ENCODE assay signal across 10 mouse cellular contexts in the genomic region with DNA sequence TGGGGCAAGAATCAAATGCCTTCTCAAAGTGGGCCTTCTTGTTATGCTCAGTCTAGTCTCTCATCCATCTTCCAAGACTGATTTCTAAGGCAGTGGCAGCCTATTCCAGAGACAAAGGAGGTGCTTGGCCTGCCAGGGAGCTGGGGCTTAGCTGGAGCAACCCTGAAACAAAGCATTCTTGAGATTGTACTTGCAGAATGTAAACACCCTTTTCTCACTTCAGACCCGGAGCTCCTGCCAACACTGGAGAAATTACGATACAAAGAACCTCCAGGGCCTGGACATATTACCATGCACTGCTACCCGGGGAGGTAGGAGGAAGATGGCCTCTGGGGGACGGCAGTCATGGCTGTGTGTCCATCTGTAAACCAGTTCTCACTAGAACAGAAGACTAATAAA.
DNase-seq lines count a peak whose midpoint lies in the region; ATAC-seq and TF ChIP-seq lines count a peak whose summit lies in the region.
"Had no signal": no experiment of that assay in that cellular context is flagged by ENCODE, and none has a peak within 500 bp of the region (broad histone marks: within the 10 kb centered on the region; RNA-seq: fewer than 3 reads in every experiment).

No protein-coding gene starts in this region.

- H3K4me2 ChIP-seq in forebrain, embryonic 14.5 days (ENCODE audit: low read length): no peak overlapping the region
- no peak overlapping the region for H3K4me2 ChIP-seq in forebrain, embryonic 12.5 days
- no peak overlapping the region for H3K4me2 ChIP-seq in intestine, postnatal 0 days (replicated peaks; ENCODE audit: low read depth)

- no peaks in the 10 kb centered on the region for H3K9me3 ChIP-seq in forebrain, embryonic 14.5 days (replicated peaks; ENCODE audit: control insufficient read depth, low read length)
- H3K9me3 ChIP-seq in forebrain, embryonic 12.5 days: no peaks in the 10 kb centered on the region
- H3K9me3 ChIP-seq in intestine, postnatal 0 days (ENCODE audit: control insufficient read depth): no peaks in the 10 kb centered on the region
- H3K9me3 ChIP-seq: liver, embryonic 12.5 days had no signal

- peaks cover 8% of the 10 kb centered on the region; the same call in 1 of the 2 replicates for H3K4me1 ChIP-seq in forebrain, embryonic 14.5 days (ENCODE audit: control insufficient read depth, insufficient read depth, low read length)
- H3K4me1 ChIP-seq in forebrain, embryonic 12.5 days: peaks cover 16% of the 10 kb centered on the region
- H3K4me1 ChIP-seq in intestine, postnatal 0 days (replicated peaks; ENCODE audit: control insufficient read depth, insufficient read depth, low read length): peaks cover 8% of the 10 kb centered on the region; the same call in 1 of the 2 replicates
- H3K4me1 ChIP-seq in small intestine, adult 2 months (ENCODE audit: control insufficient read depth, insufficient read depth, insufficient read length, low read length): peaks cover 14% of the 10 kb centered on the region; the same call in 1 of the 2 replicates

- H3K36me3 ChIP-seq in forebrain, embryonic 14.5 days (ENCODE audit: control insufficient read depth, insufficient read depth, low read length): no peaks in the 10 kb centered on the region
- H3K36me3 ChIP-seq in forebrain, embryonic 12.5 days (replicated peaks): no peaks in the 10 kb centered on the region
- H3K36me3 ChIP-seq in intestine, postnatal 0 days (ENCODE audit: control insufficient read depth, insufficient read depth): no peaks in the 10 kb centered on the region
- H3K36me3 ChIP-seq in small intestine, adult 2 months (ENCODE audit: control insufficient read depth, insufficient read depth, low read length): no peaks in the 10 kb centered on the region
- H3K36me3 ChIP-seq: liver, embryonic 12.5 days had no signal

- no peak overlapping the region for H3K4me3 ChIP-seq in forebrain, embryonic 14.5 days (ENCODE audit: low read depth, low read length)
- H3K4me3 ChIP-seq in forebrain, embryonic 12.5 days (replicated peaks): no peak overlapping the region
- H3K4me3 ChIP-seq in intestine, postnatal 0 days (ENCODE audit: low read depth, low read length): no peak overlapping the region
- H3K4me3 ChIP-seq in small intestine, adult 2 months (ENCODE audit: low read depth, low read length): no peak overlapping the region

- WGBS in forebrain, embryonic 14.5 days: 14% methylated on average over 4 of the region's 4 CpGs
- WGBS in forebrain, embryonic 12.5 days: 32% methylated on average over 4 of the region's 4 CpGs
- 47% methylated on average over 4 of the region's 4 CpGs for WGBS in intestine, postnatal 0 days
- WGBS in small intestine, adult 2 months: 48% methylated on average over 4 of the region's 4 CpGs

- peak; percentile 24 for DNase-seq in forebrain, embryonic 14.5 days (ENCODE audit: low spot score)
- DNase-seq in ovary, postnatal 36 days (ENCODE audit: low spot score): peak; percentile 28
- DNase-seq in ovary, adult 18-20 months (ENCODE audit: low spot score): no peak
- DNase-seq in right cerebral cortex, adult 18-20 months: no peak
- no peak for DNase-seq in ovary, postnatal 14 days (ENCODE audit: low spot score)

- no peak overlapping the region for H3K27ac ChIP-seq in forebrain, embryonic 14.5 days (ENCODE audit: low read depth, low read length)
- no peak overlapping the region for H3K27ac ChIP-seq in forebrain, embryonic 12.5 days
- peak overlapping the region; percentile 86 for H3K27ac ChIP-seq in intestine, postnatal 0 days (ENCODE audit: low read depth, low read length)
- H3K27ac ChIP-seq in small intestine, adult 2 months (ENCODE audit: insufficient read depth, low read depth, low read length): peak overlapping the region; percentile 94
- H3K27ac ChIP-seq: liver, embryonic 12.5 days had no signal

- 0 out of 2 replicates have a peak, but pooled peaks have one; percentile 2 for ATAC-seq in forebrain, embryonic 14.5 days
- ATAC-seq in forebrain, embryonic 12.5 days (ENCODE audit: low FRiP score): no peak
- no peak for ATAC-seq in intestine, postnatal 0 days
- ATAC-seq: CD4-positive, CD25-positive, alpha-beta regulatory T cell, adult 4 months; liver, embryonic 12.5 days had no signal

- TF ChIP-seq CTCF in intestine, postnatal 0 days (IDR thresholded peaks at IDR 0.05; ENCODE audit: low read depth): no peak
- TF ChIP-seq CTCF in small intestine, adult 2 months (IDR thresholded peaks at IDR 0.05; ENCODE audit: extremely low read depth, insufficient read length, insufficient replicate concordance, low read depth, low read length): no peak

- TF ChIP-seq POLR2A in small intestine, adult 2 months (IDR thresholded peaks at IDR 0.05; ENCODE audit: low read depth, low read length): no peak

- H3K27me3 ChIP-seq in forebrain, embryonic 14.5 days (replicated peaks; ENCODE audit: control insufficient read depth, insufficient read depth, low read length): no peaks in the 10 kb centered on the region
- 0 out of 2 replicates have a peak, but pooled peaks cover 4% of the 10 kb centered on the region for H3K27me3 ChIP-seq in forebrain, embryonic 12.5 days
- no peaks in the 10 kb centered on the region for H3K27me3 ChIP-seq in intestine, postnatal 0 days (replicated peaks; ENCODE audit: control insufficient read depth, insufficient read depth, low read length)
- H3K27me3 ChIP-seq in small intestine, adult 2 months (ENCODE audit: control insufficient read depth, insufficient read depth, low read length): no peaks in the 10 kb centered on the region

- no peak overlapping the region for H3K9ac ChIP-seq in forebrain, embryonic 14.5 days (ENCODE audit: low read length)
- no peak overlapping the region for H3K9ac ChIP-seq in forebrain, embryonic 12.5 days
- no peak overlapping the region for H3K9ac ChIP-seq in intestine, postnatal 0 days (ENCODE audit: low read depth, low read length)

Comparison
In these comparisons a context has a peak if more than half of its experiments do, and no peak if none do; other contexts are left out.
1. DNase-seq: peak in forebrain, embryonic 14.5 days (single experiment) and ovary, postnatal 36 days (single experiment); none in ovary, adult 18-20 months (single experiment), right cerebral cortex, adult 18-20 months (single experiment) and ovary, postnatal 14 days (single experiment).
2. H3K27ac ChIP-seq: peak in intestine, postnatal 0 days (single experiment) and small intestine, adult 2 months (single experiment); none in forebrain, embryonic 14.5 days (single experiment) and forebrain, embryonic 12.5 days (single experiment).